33 mouse cellular contexts compared by ENCODE assay signal in the genomic region with DNA sequence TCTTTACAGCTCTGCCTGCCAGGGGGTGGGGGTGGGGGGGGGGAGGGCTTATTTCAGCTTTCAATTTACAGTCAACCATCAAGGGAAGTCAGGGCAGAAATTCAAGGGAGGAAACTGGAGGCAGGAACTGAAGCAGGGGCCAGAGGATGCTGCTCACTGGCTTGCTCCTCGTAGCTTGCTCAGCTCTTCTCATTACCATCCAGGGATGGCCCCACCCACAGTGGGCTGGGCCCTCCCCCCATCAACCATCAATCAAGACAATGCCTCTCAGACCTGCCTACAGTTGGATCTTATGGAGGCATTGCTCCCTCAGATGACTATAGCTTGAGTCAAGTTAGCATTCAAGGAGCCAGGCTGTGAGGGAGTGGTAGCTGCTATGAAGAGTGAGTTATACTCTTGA. TPM values are rescaled to one million over a fixed set of nuclear protein-coding genes. Genes with fewer than 3 reads are reported as not detected.
"Had no signal": no experiment of that assay in that cellular context is flagged by ENCODE, and none has a peak within 500 bp of the region (broad histone marks: within the 10 kb centered on the region; RNA-seq: fewer than 3 reads in every experiment).

No protein-coding gene starts in this region.

- DNase-seq: heart, adult 11 months had no signal

- H3K4me1 ChIP-seq: heart, embryonic 15.5 days; liver, embryonic 12.5 days had no signal

- H3K9me3 ChIP-seq: heart, embryonic 13.5 days; heart, embryonic 15.5 days; hindbrain, embryonic 13.5 days; hindbrain, embryonic 15.5 days; intestine, embryonic 15.5 days; limb, embryonic 13.5 days; limb, embryonic 15.5 days; liver, embryonic 12.5 days had no signal

- H3K27ac ChIP-seq: gastrocnemius, adult 2 months; heart, adult 2 months; heart, embryonic 13.5 days; heart, embryonic 15.5 days; hindbrain, embryonic 13.5 days; hindbrain, embryonic 15.5 days; intestine, embryonic 15.5 days; layer of hippocampus, adult 2 months; left cerebral cortex, adult 2 months; limb, embryonic 15.5 days; liver, embryonic 12.5 days; liver, embryonic 14.5 days had no signal

- H3K4me3 ChIP-seq: gastrocnemius, adult 2 months; heart, adult 2 months; heart, embryonic 13.5 days; heart, embryonic 15.5 days; hindbrain, embryonic 13.5 days; hindbrain, embryonic 15.5 days; intestine, embryonic 15.5 days; layer of hippocampus, adult 2 months; left cerebral cortex, adult 2 months; limb, embryonic 13.5 days; limb, embryonic 15.5 days; liver, embryonic 12.5 days had no signal

- H3K4me2 ChIP-seq: heart, embryonic 11.5 days; heart, embryonic 13.5 days; heart, embryonic 15.5 days; hindbrain, embryonic 13.5 days; hindbrain, embryonic 15.5 days; intestine, embryonic 15.5 days; limb, embryonic 13.5 days; limb, embryonic 15.5 days; liver, embryonic 12.5 days had no signal

- ATAC-seq: inflammation-experienced regulatory T-cells, adult 6 months; intestine, embryonic 15.5 days; intestine, postnatal 0 days; liver, embryonic 12.5 days had no signal

- H3K9ac ChIP-seq: heart, embryonic 13.5 days; heart, embryonic 15.5 days; hindbrain, embryonic 13.5 days; hindbrain, embryonic 15.5 days; intestine, embryonic 15.5 days; limb, embryonic 13.5 days; limb, embryonic 15.5 days; liver, embryonic 12.5 days; liver, embryonic 14.5 days had no signal

- H3K36me3 ChIP-seq: heart, embryonic 13.5 days; heart, embryonic 15.5 days; hindbrain, embryonic 13.5 days; hindbrain, embryonic 15.5 days; intestine, embryonic 15.5 days; limb, embryonic 13.5 days; limb, embryonic 15.5 days; liver, embryonic 12.5 days had no signal

- H3K27me3 ChIP-seq: hindbrain, embryonic 15.5 days; intestine, embryonic 15.5 days had no signal

RNA-seq across cellular contexts. Expression of a gene that starts 19.2 kb away (rescaled TPM):
- total RNA-seq: gastrocnemius, adult 2 months; gastrocnemius, postnatal 14 days; gastrocnemius, postnatal 36 days; heart, adult 2 months; heart, postnatal 14 days; heart, postnatal 36 days; hematopoietic stem cell, adult 5-6 weeks; layer of hippocampus, adult 2 months; layer of hippocampus, postnatal 10 days; layer of hippocampus, postnatal 25 days; left cerebral cortex, adult 2 months; left cerebral cortex, postnatal 25 days; left cerebral cortex, postnatal 4 days; liver, adult 2 months had no signal
- polyA plus RNA-seq: gonadal fat pad, adult 2 months; heart, adult 2 months; heart, embryonic 11.5 days; heart, embryonic 13.5 days; heart, embryonic 15.5 days; heart, postnatal 0 days; hindbrain, embryonic 11.5 days; hindbrain, embryonic 13.5 days; hindbrain, embryonic 15.5 days; inflammation-experienced regulatory T-cells, adult 6 months; intestine, embryonic 15.5 days; intestine, postnatal 0 days; kidney, embryonic 14.5 days; kidney, embryonic 16.5 days; limb, embryonic 11.5 days; limb, embryonic 13.5 days; limb, embryonic 15.5 days; liver, adult 2 months; liver, embryonic 12.5 days; liver, embryonic 14.5 days had no signal
